Mouse (Mus musculus) hindlimb bud, embryonic 11.5 days (tissue): ENCODE results near the gene Nup85.

Source experiments
- DNase-seq: peaks from one replicate; pipeline ENCODE4 v3.0.0-alpha.2; 2012; ENCODE audit warnings: low read depth, low spot score; ENCODE audit errors: extremely low spot score

Nup85 gene

GRCm38 (mm10) chr11:115612410-115613137 is 48.3 kb downstream of the Nup85 start, which contains the start of gene Mif4gd:
TSS of gene Mif4gd (minus strand) at chr11:115612969.
- peak; percentile 49 for DNase-seq

- no peak for DNase-seq
Measured at GRCm38 (mm10) chr11:115613138-115613945, 49.1 kb downstream of the Nup85 start.

- no peak for DNase-seq
Measured at GRCm38 (mm10) chr11:115614346-115615107, 50.3 kb downstream of the Nup85 start.

GRCm38 (mm10) chr11:115615108-115615825 is 51.0 kb downstream of the Nup85 start:
- no peak for DNase-seq

- no peak for DNase-seq
Measured at GRCm38 (mm10) chr11:115615875-115616274, 51.6 kb downstream of the Nup85 start.

- no peak for DNase-seq
Measured at GRCm38 (mm10) chr11:115616371-115616770, 52.1 kb downstream of the Nup85 start.

GRCm38 (mm10) chr11:115616893-115617292 is 52.7 kb downstream of the Nup85 start:
- no peak for DNase-seq

GRCm38 (mm10) chr11:115618001-115618400 is 53.8 kb downstream of the Nup85 start:
- no peak for DNase-seq

- DNase-seq = no peak
Measured at GRCm38 (mm10) chr11:115618732-115619516, 54.7 kb downstream of the Nup85 start.

- DNase-seq = no peak
Measured at GRCm38 (mm10) chr11:115619949-115620348, 55.7 kb downstream of the Nup85 start.

- DNase-seq = no peak
Measured at GRCm38 (mm10) chr11:115623487-115624070, 59.3 kb downstream of the Nup85 start.

GRCm38 (mm10) chr11:115625877-115626276 is 61.6 kb downstream of the Nup85 start:
- DNase-seq = no peak

GRCm38 (mm10) chr11:115626824-115627616 is 62.8 kb downstream of the Nup85 start:
- no peak for DNase-seq

- peak; percentile 97 for DNase-seq
Measured at GRCm38 (mm10) chr11:115627705-115628464, 63.7 kb downstream of the Nup85 start, which contains the start of gene Slc25a19. TSS of gene Slc25a19 (minus strand) at chr11:115628295.

GRCm38 (mm10) chr11:115628465-115629101 is 64.3 kb downstream of the Nup85 start:
- DNase-seq = no peak

GRCm38 (mm10) chr11:115629734-115630531 is 65.7 kb downstream of the Nup85 start:
- no peak for DNase-seq
